Mouse (Mus musculus) limb, embryonic 14.5 days (tissue): ENCODE results near the gene Dock9. TPM values are rescaled to one million over a fixed set of nuclear protein-coding genes. Genes with fewer than 3 reads are reported as not detected.
"Not testable (repeated sequence)": the region's sequence is repeated elsewhere in the genome, so short reads cannot be mapped to it uniquely, and the experiment has no call there.

ENCODE experiments used
- ATAC-seq: fragments of 200-750 bp; cut with Nextera tagmentation; 2 replicates; pipeline ENCODE4 v1.8.0; 2017; ENCODE audit warnings: low read depth, moderate number of reproducible peaks, moderate TSS enrichment; ENCODE audit not compliant: low FRiP score
- DNase-seq: peaks from one replicate; pipeline ENCODE4 v3.0.0-alpha.2; 2015; ENCODE audit warnings: low spot score
- H3K27ac ChIP-seq: fragments of 300-500 bp; sonication (generic); replicated peaks from 2 replicates; pipeline ENCODE4 v1.5.1; 2014; ENCODE audit warnings: low read depth, mild to moderate bottlenecking, low read length, moderate library complexity, mixed read lengths
- H3K27me3 ChIP-seq: fragments of 300-500 bp; sonication (generic); 2 replicates; pipeline ENCODE4 v1.6.1; 2014; ENCODE audit warnings: low read length, mixed read lengths; ENCODE audit not compliant: control insufficient read depth, insufficient read depth
- H3K36me3 ChIP-seq: fragments of 300-500 bp; sonication (generic); 2 replicates; pipeline ENCODE4 v1.6.1; 2014; ENCODE audit warnings: mild to moderate bottlenecking, low read length, moderate library complexity, mixed read lengths; ENCODE audit not compliant: control insufficient read depth, insufficient read depth
- H3K4me1 ChIP-seq: fragments of 300-500 bp; sonication (generic); 2 replicates; pipeline ENCODE4 v1.6.1; 2014; ENCODE audit warnings: antibody characterized with exemption, low read length, mixed read lengths; ENCODE audit not compliant: control insufficient read depth, insufficient read depth
- H3K4me2 ChIP-seq: fragments of 300-500 bp; sonication (generic); replicated peaks from 2 replicates; pipeline ENCODE4 v1.6.1; 2014; ENCODE audit warnings: low read depth, mild to moderate bottlenecking, low read length, moderate library complexity; ENCODE audit not compliant: severe bottlenecking
- H3K4me3 ChIP-seq: fragments of 300-500 bp; sonication (generic); replicated peaks from 2 replicates; pipeline ENCODE4 v1.5.1; 2014; ENCODE audit warnings: low read length
- H3K9ac ChIP-seq: fragments of 300-500 bp; sonication (generic); 2 replicates; pipeline ENCODE4 v1.6.1; 2014; ENCODE audit warnings: mild to moderate bottlenecking, low read depth, low read length, moderate library complexity; ENCODE audit not compliant: severe bottlenecking
- H3K9me3 ChIP-seq: fragments of 300-500 bp; sonication (generic); 2 replicates; pipeline ENCODE4 v1.6.1; 2016; ENCODE audit warnings: low read length; ENCODE audit not compliant: control insufficient read depth
- POLR2A ChIP-seq: fragments of 200-500 bp; IDR thresholded peaks from 2 replicates; pipeline ENCODE4 v1.8.0; 2012; ENCODE audit warnings: inconsistent platforms, mild to moderate bottlenecking, moderate library complexity, borderline replicate concordance; ENCODE audit not compliant: insufficient read depth, insufficient read length; ENCODE audit errors: extremely low read depth
- WGBS: fragments of 180-500 bp; shearing (Covaris S2); extraction: QIAGEN DNeasy Blood & Tissue Kit; methylation state at CpG from one replicate; pipeline ENCODE4 v1.1.7; 2014; 5-methylcytosine and 5-hydroxymethylcytosine counted together
- polyA plus RNA-seq, 2 experiments: library from polyadenylated mRNA; depleted of rRNA in 1 of 2; stranded (reverse) in 1 of 2; unstranded in 1 of 2; fragments of >200 nt; fragmentation: Nextera tagmentation in 1 of 2; extraction: Ambion mirVana in 1 of 2; gene quantifications; 2 replicates each; pipeline versions ENCODE4 v1.2.1 to v1.2.3; 2012 to 2014

The Dock9 gene
- polyA plus RNA-seq, 2 experiments = 13.8 to 19.7 TPM

DNA sequence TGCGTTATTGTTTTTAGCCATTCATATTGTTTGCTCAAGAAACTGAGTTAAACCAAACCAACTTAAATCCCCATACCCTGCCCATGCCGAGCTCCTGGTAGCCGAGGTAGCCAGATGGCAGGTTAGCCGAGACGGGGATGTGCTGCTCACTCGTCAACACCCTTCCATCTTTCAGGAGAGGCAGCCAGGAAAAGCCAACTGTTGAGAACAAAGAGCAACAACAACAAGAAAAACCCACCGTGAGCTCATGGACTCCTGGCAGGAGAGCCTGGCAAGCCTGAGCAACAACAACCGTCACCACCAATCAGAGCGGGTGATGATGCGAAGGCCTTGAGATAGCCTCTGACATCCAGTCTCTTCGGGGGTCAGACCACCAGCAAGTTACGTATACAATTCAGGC is 170.9 kb downstream of the Dock9 start:
- H3K9ac ChIP-seq = no peak overlapping the region
- H3K4me2 ChIP-seq = no peak overlapping the region
- ATAC-seq (no peak), DNase-seq (no peak)
- no peak overlapping the region for H3K27ac ChIP-seq
- 0 out of 2 replicates have a peak, but pooled peaks cover 7% of the 10 kb centered on the region for H3K36me3 ChIP-seq
- no peak overlapping the region for H3K4me3 ChIP-seq
- H3K27me3 ChIP-seq = no peaks in the 10 kb centered on the region
- H3K4me1 ChIP-seq = 0 out of 2 replicates have a peak, but pooled peaks cover 3% of the 10 kb centered on the region
- WGBS = 91% methylated on average over 12 of the region's 12 CpGs
- no peak for TF ChIP-seq POLR2A
- H3K9me3 ChIP-seq = no peaks in the 10 kb centered on the region

DNA sequence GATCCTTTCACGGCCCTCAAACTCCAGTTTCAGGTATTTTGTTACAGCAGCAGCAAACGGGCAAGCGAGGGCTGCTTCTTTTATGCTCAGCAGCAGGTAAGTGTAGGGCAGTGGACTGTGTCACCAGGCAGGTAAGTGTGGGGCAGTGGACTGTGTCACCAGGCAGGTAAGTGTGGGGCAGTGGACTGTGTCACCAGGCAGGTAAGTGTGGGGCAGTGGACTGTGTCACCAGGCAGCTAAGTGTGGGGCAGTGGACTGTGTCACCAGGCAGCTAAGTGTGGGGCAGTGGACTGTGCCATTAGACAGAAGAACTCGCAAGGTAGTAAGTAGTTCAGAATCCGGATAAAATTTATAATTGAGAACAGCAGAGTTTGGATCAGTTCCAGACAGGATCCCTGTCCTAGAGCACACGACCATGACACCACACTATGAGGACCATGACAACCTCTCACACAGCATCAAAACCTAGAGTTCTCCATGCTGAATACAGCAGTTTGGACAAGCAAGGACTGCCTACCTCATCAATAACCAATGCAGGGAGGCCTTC is 173.6 kb downstream of the Dock9 start:
- H3K36me3 ChIP-seq, H3K27ac ChIP-seq, H3K4me1 ChIP-seq, H3K9ac ChIP-seq, ATAC-seq, H3K9me3 ChIP-seq, H3K27me3 ChIP-seq, H3K4me2 ChIP-seq, DNase-seq, H3K4me3 ChIP-seq: not testable (repeated sequence)
- WGBS = 84% methylated on average over 6 of the region's 6 CpGs

GRCm38 (mm10) chr14:121621806-121622205 is 175.8 kb downstream of the Dock9 start:
- no peak overlapping the region for H3K4me2 ChIP-seq
- ATAC-seq = no peak
- no peaks in the 10 kb centered on the region for H3K27me3 ChIP-seq
- TF ChIP-seq POLR2A = no peak
- no peak overlapping the region for H3K9ac ChIP-seq
- no peak overlapping the region for H3K27ac ChIP-seq
- 94% methylated on average over 3 of the region's 3 CpGs for whole genome bisulfite sequencing
- DNase-seq = no peak
- H3K9me3 ChIP-seq = no peaks in the 10 kb centered on the region
- no peak overlapping the region for H3K4me3 ChIP-seq
- 0 out of 2 replicates have a peak, but pooled peaks cover 3% of the 10 kb centered on the region for H3K4me1 ChIP-seq
- H3K36me3 ChIP-seq = 0 out of 2 replicates have a peak, but pooled peaks cover 7% of the 10 kb centered on the region

- no peak overlapping the region for H3K9ac ChIP-seq
- no peak for TF ChIP-seq POLR2A
- no peak for DNase-seq
Observed at GRCm38 (mm10) chr14:121620567-121620966, 177.1 kb downstream of the Dock9 start.

GRCm38 (mm10) chr14:121620157-121620556 is 177.5 kb downstream of the Dock9 start:
- Histone ChIP-seq H3K36me3 (0 out of 2 replicates have a peak, but pooled peaks cover 7% of the 10 kb centered on the region), H3K9ac (no peak overlapping the region), H3K4me2 (no peak overlapping the region), H3K4me3 (no peak overlapping the region), H3K4me1 (0 out of 2 replicates have a peak, but pooled peaks cover 3% of the 10 kb centered on the region), H3K27me3 (no peaks in the 10 kb centered on the region), H3K27ac (no peak overlapping the region), H3K9me3 (no peaks in the 10 kb centered on the region)
- WGBS = 99% methylated on average over 7 of the region's 7 CpGs
- TF ChIP-seq POLR2A = no peak
- ATAC-seq = no peak
- no peak for DNase-seq

More at GRCm38 (mm10) chr14:121620567-121620966, 177.1 kb downstream of the Dock9 start:
- Histone ChIP-seq H3K4me1 (0 out of 2 replicates have a peak, but pooled peaks cover 3% of the 10 kb centered on the region), H3K36me3 (0 out of 2 replicates have a peak, but pooled peaks cover 7% of the 10 kb centered on the region), H3K9me3 (no peaks in the 10 kb centered on the region), H3K4me2 (no peak overlapping the region), H3K27me3 (no peaks in the 10 kb centered on the region), H3K27ac (no peak overlapping the region), H3K4me3 (no peak overlapping the region)
- 77% methylated on average over 3 of the region's 3 CpGs for WGBS
- ATAC-seq = no peak
